Mouse (Mus musculus): ENCODE data around the gene Tmem184a.

The Tmem184a gene

GRCm38 (mm10) chr5:139813126-139813490, 6.6 kb downstream of the Tmem184a start:
- DNase-seq (ENCODE audit: low spot score in 2 of 2) = no peak

DNA sequence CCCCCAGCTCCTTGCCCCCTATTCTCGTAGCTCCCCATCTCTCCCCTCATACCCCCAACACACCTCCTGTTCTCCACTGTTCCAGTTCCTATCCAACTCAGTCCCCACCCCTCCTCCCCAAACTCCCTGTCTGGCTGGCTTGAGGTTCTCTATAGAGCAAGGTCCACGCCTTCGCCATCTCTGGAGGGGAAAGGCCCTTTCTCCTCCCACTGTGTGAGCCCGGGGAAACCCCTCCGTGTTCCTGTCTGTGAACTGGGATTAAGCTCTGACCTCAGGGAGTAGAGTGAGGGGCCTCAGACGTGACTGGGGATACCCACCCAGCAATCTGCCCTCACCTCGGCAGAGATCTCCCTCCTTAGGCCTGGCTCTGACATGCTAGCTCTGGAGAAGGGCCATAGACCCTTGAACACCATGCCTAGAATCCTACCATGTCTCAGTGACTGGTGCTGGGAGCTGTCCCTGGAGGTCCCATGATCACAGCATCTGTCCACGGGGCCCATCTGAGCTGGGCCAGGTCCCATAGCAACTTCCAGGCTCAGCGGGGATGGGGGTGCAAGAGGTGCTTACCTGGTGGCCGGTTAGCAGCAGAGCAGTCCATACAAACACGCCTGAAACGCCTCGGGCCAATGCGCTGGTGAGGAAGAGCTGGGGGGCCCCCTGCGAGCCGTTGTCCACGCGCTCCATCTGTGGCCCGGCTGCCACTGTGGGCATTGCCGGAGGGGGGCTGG, 7.2 kb downstream of the Tmem184a start:
- no peak for DNase-seq (ENCODE audit: low spot score in 2 of 2)

GRCm38 (mm10) chr5:139811677-139812397, 7.9 kb downstream of the Tmem184a start:
- no peak for DNase-seq (ENCODE audit: low spot score in 2 of 2)

- DNase-seq (ENCODE audit: low spot score in 2 of 2) = no peak
Observed at GRCm38 (mm10) chr5:139809397-139809796, 10.3 kb downstream of the Tmem184a start.

DNA sequence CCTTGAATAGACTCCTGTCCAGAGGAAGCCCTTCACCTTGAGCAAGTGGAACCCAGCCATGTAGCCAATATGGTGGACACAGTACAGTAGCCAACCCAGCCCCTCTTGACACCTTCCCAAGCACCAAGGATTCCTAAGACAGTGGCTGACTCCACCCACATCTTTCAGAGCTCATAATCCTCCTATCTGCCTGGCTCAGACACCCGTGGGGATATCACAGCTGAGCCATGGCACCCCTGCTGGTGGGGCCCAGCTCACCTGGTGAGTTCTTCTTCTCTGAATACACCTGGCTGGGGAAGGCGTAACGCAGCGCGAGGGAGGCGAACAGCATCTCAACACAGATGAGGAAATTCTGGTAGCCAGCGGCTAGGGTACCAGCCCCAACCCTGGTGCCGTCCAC, 13.8 kb downstream of the Tmem184a start:
- DNase-seq (ENCODE audit: low spot score in 2 of 2) = no peak

GRCm38 (mm10) chr5:139804573-139805111, 15.1 kb downstream of the Tmem184a start:
- DNase-seq (ENCODE audit: low spot score in 2 of 2) = no peak

GRCm38 (mm10) chr5:139804107-139804551, 15.6 kb downstream of the Tmem184a start:
- DNase-seq (ENCODE audit: low spot score in 2 of 2) = no peak

DNA sequence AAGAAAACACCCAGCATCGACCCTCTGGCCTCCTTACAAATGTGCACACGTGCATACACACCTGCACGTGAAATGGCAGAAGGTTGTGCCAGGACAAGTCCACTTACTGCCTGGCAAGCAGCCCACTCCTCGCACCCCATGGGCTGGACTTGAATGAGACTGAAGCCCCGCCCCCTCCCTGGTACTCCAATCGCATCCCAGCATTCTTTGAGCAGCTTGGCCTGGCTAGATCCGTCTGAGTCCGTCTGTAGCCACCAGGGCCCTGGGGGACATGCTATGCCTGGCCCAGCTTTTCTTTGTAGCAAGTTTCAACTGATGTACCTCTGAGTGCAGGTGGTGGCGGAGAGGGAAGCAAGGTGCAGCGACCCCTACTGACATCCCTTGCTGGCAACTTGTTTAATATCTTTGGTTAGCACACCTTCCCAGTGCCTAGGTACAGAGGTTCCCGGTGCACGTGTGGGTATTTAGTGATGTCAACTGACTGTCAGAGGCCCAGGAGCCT, 16.1 kb downstream of the Tmem184a start:
- DNase-seq (ENCODE audit: low spot score in 2 of 2) = no peak

- DNase-seq (ENCODE audit: low spot score in 2 of 2) = no peak
Observed at GRCm38 (mm10) chr5:139803165-139803564, 16.6 kb downstream of the Tmem184a start.

- no peak for DNase-seq (ENCODE audit: low spot score in 2 of 2)
Observed at GRCm38 (mm10) chr5:139801880-139802279, 17.8 kb downstream of the Tmem184a start.

- no peak for DNase-seq (ENCODE audit: low spot score in 2 of 2)
Observed at GRCm38 (mm10) chr5:139801231-139801630, 18.5 kb downstream of the Tmem184a start.

- DNase-seq (ENCODE audit: low spot score in 2 of 2) = no peak
Observed at GRCm38 (mm10) chr5:139799801-139800590, 19.7 kb downstream of the Tmem184a start.

- no peak for DNase-seq (ENCODE audit: low spot score in 2 of 2)
Observed at GRCm38 (mm10) chr5:139799041-139799440, 20.7 kb downstream of the Tmem184a start.

- no peak for DNase-seq (ENCODE audit: low spot score in 2 of 2)
Observed at GRCm38 (mm10) chr5:139798168-139798900, 21.4 kb downstream of the Tmem184a start.

- DNase-seq (ENCODE audit: low spot score in 2 of 2) = peak; percentile 74 to 79
Observed at GRCm38 (mm10) chr5:139797473-139798167, 22.1 kb downstream of the Tmem184a start.

- peak; percentile 60 to 63 for DNase-seq (ENCODE audit: low spot score in 2 of 2)
Observed at GRCm38 (mm10) chr5:139796900-139797299, 22.8 kb downstream of the Tmem184a start.

DNA sequence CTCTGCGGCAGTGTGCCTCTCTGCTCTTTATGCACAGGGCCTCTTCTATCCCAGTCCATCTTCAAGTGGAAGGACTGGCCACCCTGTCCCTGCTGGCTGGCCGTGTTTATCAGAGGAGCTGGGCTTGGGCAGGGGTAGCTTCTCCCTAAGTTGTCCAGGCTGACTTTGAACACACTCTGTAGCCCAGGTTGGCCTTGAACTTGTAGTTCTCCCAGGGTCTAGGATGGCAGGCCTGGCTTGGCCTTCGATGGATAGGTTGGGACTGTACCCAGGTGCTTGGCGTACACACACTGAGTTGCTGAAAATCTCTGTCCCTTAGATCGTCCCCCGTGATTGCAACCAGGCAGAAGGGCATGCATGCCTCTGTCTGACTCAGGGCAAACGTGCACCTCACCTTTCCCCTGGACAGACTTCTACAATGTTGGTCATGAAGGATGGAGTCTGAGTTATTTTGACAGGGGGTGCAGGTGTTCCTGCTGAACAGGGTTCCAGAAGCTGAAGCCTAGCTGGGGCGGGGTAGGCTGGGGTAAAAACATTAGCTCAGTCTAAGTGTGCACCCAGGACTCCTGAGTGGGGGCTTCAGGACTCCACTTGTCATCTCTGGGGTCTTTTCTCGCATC, 23.6 kb downstream of the Tmem184a start:
- DNase-seq (ENCODE audit: low spot score in 2 of 2) = no peak

- DNase-seq (ENCODE audit: low spot score in 2 of 2) = no peak
Observed at GRCm38 (mm10) chr5:139794938-139795337, 24.8 kb downstream of the Tmem184a start.

DNA sequence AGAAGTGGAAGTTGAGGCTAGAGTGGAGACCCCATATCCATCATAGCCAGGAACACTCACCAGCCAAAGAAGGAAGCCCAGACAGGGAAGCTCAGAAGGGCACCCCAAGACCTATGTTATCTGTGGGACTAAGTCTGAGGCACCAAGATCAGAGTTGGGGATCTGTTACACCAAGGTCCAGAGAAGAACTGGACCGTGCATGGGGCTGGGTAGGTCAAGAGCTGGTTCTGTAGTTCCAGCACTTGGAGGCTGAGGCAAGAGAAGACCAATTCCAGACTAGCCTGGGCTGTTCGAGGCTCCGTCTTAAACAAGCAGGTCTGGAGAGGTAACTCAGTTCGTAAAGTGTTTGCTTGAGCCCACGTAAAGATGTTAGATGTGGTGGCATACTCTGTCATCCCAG, 25.6 kb downstream of the Tmem184a start:
- DNase-seq (ENCODE audit: low spot score in 2 of 2) = no peak
